Mouse (Mus musculus): ENCODE measurements at regions not wholly inside any gene's neighbourhood (a gene's known extent, or its start where the extent isn't known, plus 50 kb on each side); places are given as distances from the start of the nearest gene placed in this dataset.

GRCm38 (mm10) chr2:51682177-51682576 lies 54.9 kb downstream of the Tas2r134 start:
- TF ChIP-seq CTCF (IDR thresholded peaks at IDR 0.05; ENCODE audit: insufficient read depth, low read depth, low read length) (no peak), POLR2A (IDR thresholded peaks at IDR 0.05; ENCODE audit: insufficient read depth, low read depth, low read length) (no peak)

All from olfactory bulb, adult 2 months (tissue).